Mouse (Mus musculus) central nervous system, embryonic 11.5 days (tissue): ENCODE results near the gene Nup54. TPM values are rescaled to one million over a fixed set of nuclear protein-coding genes. Genes with fewer than 3 reads are reported as not detected.

Experiments used
- polyA plus RNA-seq: library from polyadenylated mRNA; depleted of rRNA; stranded (reverse); fragments of >200 nt; gene quantifications from 2 replicates; pipeline ENCODE4 v1.2.3, GENCODE M21; 2012; rRNA removed

Gene Nup54
- 46.9 and 62.7 TPM in 2 replicates for polyA plus RNA-seq

DNA sequence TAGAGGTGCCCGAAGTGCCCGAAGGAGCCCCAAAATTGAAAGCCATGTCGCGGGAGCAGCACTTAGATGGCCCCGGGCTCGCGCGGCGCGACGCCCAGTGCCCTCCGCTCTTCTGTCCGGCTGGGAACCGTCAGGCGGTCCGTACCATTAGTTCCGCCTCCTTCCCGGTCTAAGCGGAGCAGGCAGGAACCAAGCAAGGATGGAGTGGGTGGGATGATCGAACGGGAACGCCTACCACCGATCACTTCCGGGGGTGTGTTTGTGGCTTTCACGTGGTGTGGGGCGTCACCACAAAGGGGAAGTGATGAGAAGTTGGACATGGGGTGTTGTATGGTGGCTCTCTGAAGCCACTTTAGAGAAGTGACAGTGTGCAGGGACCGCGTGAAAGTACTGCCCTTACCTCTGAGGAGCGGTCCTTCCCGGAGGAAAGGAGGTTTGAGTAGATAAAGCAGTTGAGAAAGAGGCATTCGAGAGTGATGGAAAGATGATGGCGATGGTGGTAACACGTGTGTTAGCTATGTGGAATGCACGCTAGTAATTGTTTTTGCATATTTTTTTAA, at the start of gene Nup54:
TSS of gene Nup54 (minus strand) at position 195 of the 560 bp plus-strand sequence.

Other genes starting within 250 kb of the Nup54 start
- not detected in 2 replicates for gene U90926, start 219.8 kb downstream of the Nup54 start, polyA plus RNA-seq
- 0.46 and 0.68 TPM in 2 replicates for gene Ppef2, start 178.9 kb downstream of the Nup54 start, polyA plus RNA-seq
- gene Naaa, start 157.0 kb downstream of the Nup54 start, polyA plus RNA-seq = 4.7 and 5.2 TPM in 2 replicates
- 29.8 and 30.7 TPM in 2 replicates for gene Sdad1, start 124.7 kb downstream of the Nup54 start, polyA plus RNA-seq
- not detected in 2 replicates for gene Cxcl9, start 107.1 kb downstream of the Nup54 start, polyA plus RNA-seq
- gene Art3, start 103.4 kb downstream of the Nup54 start, polyA plus RNA-seq = 2.5 and 4.2 TPM in 2 replicates
- gene Cxcl10, start 86.3 kb downstream of the Nup54 start, polyA plus RNA-seq = 0.63 and 0.65 TPM in 2 replicates
- gene Scarb2, start 71.6 kb upstream of the Nup54 start, polyA plus RNA-seq = 29.1 and 30.3 TPM in 2 replicates
- gene Fam47e, start 119.8 kb upstream of the Nup54 start, polyA plus RNA-seq = 0.05 TPM in 1 of 2 replicates, not detected in the other
- 5.0 and 6.1 TPM in 2 replicates for gene Stbd1, start 167.8 kb upstream of the Nup54 start, polyA plus RNA-seq
- 1.2 and 1.6 TPM in 2 replicates for gene Ccdc158, start 240.1 kb upstream of the Nup54 start, polyA plus RNA-seq
- 11.6 and 14.4 TPM in 2 replicates for gene Shroom3, start 248.2 kb upstream of the Nup54 start, polyA plus RNA-seq